Mouse (Mus musculus) thymus, adult 2 months (tissue): ENCODE data around the gene Dyrk1a.

Source experiments
- CTCF ChIP-seq: fragments of 200-500 bp; IDR thresholded peaks from 2 replicates; pipeline ENCODE4 v1.5.1; 2012; ENCODE audit warnings: mild to moderate bottlenecking, control low read depth, low read length, moderate library complexity, borderline replicate concordance; ENCODE audit not compliant: control insufficient read depth, poor library complexity, insufficient read depth; ENCODE audit errors: extremely low read depth
- POLR2A ChIP-seq: fragments of 200-500 bp; IDR thresholded peaks from 2 replicates; pipeline ENCODE4 v1.6.1; 2012; ENCODE audit warnings: mild to moderate bottlenecking, low read length, control low read depth, moderate library complexity; ENCODE audit not compliant: control insufficient read depth, poor library complexity, insufficient read depth; ENCODE audit errors: extremely low read depth

- TF ChIP-seq POLR2A: no peak
- no peak for TF ChIP-seq CTCF
These were observed 62.7 kb downstream of the Dyrk1a start for GRCm38 (mm10) chr16:94632424-94632963.
